Mouse (Mus musculus): ENCODE data around the gene Chmp2a. TPM values are rescaled to one million over a fixed set of nuclear protein-coding genes. Genes with fewer than 3 reads are reported as not detected.
"Not testable (repeated sequence)": the region's sequence is repeated elsewhere in the genome, so short reads cannot be mapped to it uniquely, and the experiment has no call there.

Chmp2a gene
- total and polyA plus RNA-seq, 3 experiments, result 100 to 180 TPM; not detected in 1

DNA sequence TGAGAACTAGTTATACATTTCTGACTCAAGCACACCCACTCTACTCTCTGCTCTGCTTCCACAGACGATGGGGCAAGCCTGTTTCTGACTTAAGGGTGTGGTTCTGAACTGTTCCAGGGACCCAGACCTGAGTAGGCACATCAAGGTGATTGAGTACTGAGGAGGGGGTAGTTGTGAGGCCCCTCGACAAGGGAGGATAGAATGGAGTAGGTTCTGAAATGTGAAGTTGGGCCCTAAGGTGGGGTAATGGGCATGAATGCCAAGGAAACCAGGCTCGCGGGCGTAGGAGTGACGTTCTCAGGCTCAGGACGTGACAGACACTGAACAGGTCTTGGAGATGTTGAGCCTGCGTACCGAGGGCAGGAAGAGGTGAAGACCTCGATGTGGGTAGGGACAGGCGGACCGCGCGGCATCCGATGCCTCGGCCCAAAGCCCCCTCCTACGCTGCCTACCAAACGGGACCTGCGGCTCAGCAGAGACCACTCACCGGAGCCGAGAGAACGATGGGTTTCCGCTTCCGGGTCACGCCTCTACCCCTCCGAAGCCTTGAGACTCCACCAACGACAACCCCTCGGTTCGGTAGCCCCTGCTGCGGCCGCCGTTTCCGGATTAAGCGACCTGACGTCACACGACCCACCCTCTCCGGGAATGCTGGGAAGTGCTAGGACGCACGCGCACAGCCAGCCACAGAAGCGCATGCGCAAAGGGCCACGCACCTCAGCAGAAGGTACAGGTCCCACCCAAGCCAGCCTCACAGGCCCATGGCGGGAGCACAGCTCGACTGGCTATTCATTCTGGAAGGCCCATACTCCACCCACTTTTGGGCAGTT is at the start of gene Chmp2a (continued):
- peak; percentile 73; the same call in 1 of the 2 replicates for TF ChIP-seq MAX (IDR thresholded peaks at IDR 0.05; ENCODE audit: low read length)
- TF ChIP-seq MAFK (IDR thresholded peaks at IDR 0.05; ENCODE audit: borderline replicate concordance, low read depth, low read length), result no peak
- peak; percentile 59; the same call in 1 of the 2 replicates for TF ChIP-seq RCOR1 (IDR thresholded peaks at IDR 0.05; ENCODE audit: low read depth, low read length)
- TF ChIP-seq CHD1 (IDR thresholded peaks at IDR 0.05; ENCODE audit: low read depth, low read length), result no peak
- peak; percentile 76 for TF ChIP-seq MXI1 (IDR thresholded peaks at IDR 0.05; ENCODE audit: low read depth, low read length)

DNA sequence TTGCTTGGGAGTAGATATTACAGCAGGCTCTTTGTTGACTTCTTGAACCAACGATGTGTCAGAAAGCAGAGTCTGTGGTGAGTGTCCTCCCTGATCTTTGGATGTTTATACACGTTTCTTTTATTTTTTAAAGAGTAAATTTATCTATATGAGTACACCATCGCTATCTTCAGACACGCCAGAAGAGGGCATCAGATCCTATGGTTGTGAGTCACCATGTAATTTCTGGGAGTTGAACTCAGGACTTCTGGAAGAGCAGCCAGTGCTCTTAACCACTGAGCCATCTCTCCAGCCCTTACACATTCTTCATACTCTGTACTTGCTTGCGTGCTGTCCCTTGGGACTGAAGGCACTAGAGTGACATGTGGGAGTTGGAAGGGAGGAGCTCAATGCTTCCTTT is 37.7 kb upstream of the Chmp2a start:
- no peak for DNase-seq (ENCODE audit: low read depth, low spot score)
- Histone ChIP-seq H3K9me3 (replicated peaks; ENCODE audit: insufficient read depth, low read length) (no peaks in the 10 kb centered on the region), H3K4me3 (ENCODE audit: control insufficient read depth in 1 of 2, insufficient read depth in 1 of 2, low read depth in 2 of 2, low read length in 2 of 2) (no peak overlapping the region), H3K27me3 (ENCODE audit: control insufficient read depth in 1 of 2, insufficient read depth in 2 of 2, low read length in 2 of 2) (no peaks in the 10 kb centered on the region), H3K36me3 (ENCODE audit: control insufficient read depth in 1 of 2, insufficient read depth in 2 of 2, low read length in 2 of 2) (no peaks in the 10 kb centered on the region), H3K27ac (ENCODE audit: control insufficient read depth, low read depth, low read length) (no peak overlapping the region), H3K4me1 (ENCODE audit: control insufficient read depth in 1 of 2, insufficient read depth in 2 of 2, low read length in 2 of 2) (no peaks in the 10 kb centered on the region), H3K9ac (ENCODE audit: control insufficient read depth, low read depth, low read length, poor library complexity, severe bottlenecking) (no peak overlapping the region), H3K79me2 (ENCODE audit: control insufficient read depth, insufficient read depth, low read length, poor library complexity) (no peaks in the 10 kb centered on the region)
- TF ChIP-seq GABPA (IDR thresholded peaks at IDR 0.05; ENCODE audit: low read depth, low read length) (no peak), ZC3H11A (IDR thresholded peaks at IDR 0.05; ENCODE audit: low read depth, low read length) (no peak), BHLHE40 (IDR thresholded peaks at IDR 0.05; ENCODE audit: borderline replicate concordance, low read depth, low read length) (no peak), SMC3 (IDR thresholded peaks at IDR 0.05; ENCODE audit: low read depth, low read length) (peak; percentile 29), MXI1 (IDR thresholded peaks at IDR 0.05; ENCODE audit: low read depth, low read length) (no peak), RAD21 (IDR thresholded peaks at IDR 0.05; ENCODE audit: low read depth, low read length) (peak; percentile 12), ETS1 (IDR thresholded peaks at IDR 0.05; ENCODE audit: low read depth, low read length) (no peak), CTCF (IDR thresholded peaks at IDR 0.05 in 2 of 3, conservative IDR thresholded peaks at IDR 0.05 in 1 of 3; ENCODE audit: control insufficient read depth in 1 of 3, insufficient read depth in 1 of 3, low read depth in 2 of 3, low read length in 3 of 3, poor library complexity in 1 of 3, severe bottlenecking in 1 of 3) (peak in 1 of 3 experiments; percentile 20; a peak in 1 of 6 replicates)

DNA sequence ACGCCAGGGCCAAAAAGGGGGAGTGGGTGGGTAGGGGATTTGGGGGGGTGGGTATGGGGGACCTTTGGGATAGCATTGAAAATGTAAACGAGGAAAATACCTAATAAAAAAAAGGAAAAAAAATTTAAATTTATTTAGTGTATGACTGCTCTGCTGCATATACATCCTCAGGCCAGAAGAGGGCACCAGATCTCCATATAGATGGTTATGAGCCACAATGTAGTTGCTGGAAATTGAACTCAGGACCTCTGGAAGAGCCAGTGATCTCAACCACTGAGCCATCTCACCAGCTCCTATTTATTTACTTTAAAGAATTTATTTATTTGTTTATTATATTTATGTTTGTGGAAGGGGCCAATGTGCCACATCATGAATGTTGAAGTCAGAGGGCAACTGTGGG is 28.8 kb upstream of the Chmp2a start:
- not testable (repeated sequence) for H3K9me3 ChIP-seq (replicated peaks; ENCODE audit: insufficient read depth, low read length); H3K9ac ChIP-seq (ENCODE audit: control insufficient read depth, low read depth, low read length, poor library complexity, severe bottlenecking); H3K27ac ChIP-seq (ENCODE audit: control insufficient read depth, low read depth, low read length); H3K79me2 ChIP-seq (ENCODE audit: control insufficient read depth, insufficient read depth, low read length, poor library complexity); H3K4me1 ChIP-seq (ENCODE audit: control insufficient read depth in 1 of 2, insufficient read depth in 2 of 2, low read length in 2 of 2); H3K27me3 ChIP-seq (ENCODE audit: control insufficient read depth in 1 of 2, insufficient read depth in 2 of 2, low read length in 2 of 2); H3K4me3 ChIP-seq (ENCODE audit: control insufficient read depth in 1 of 2, insufficient read depth in 1 of 2, low read depth in 2 of 2, low read length in 2 of 2); H3K36me3 ChIP-seq (ENCODE audit: control insufficient read depth in 1 of 2, insufficient read depth in 2 of 2, low read length in 2 of 2)
- DNase-seq (ENCODE audit: low read depth, low spot score), result peak; percentile 54
- TF ChIP-seq SMC3 (IDR thresholded peaks at IDR 0.05; ENCODE audit: low read depth, low read length), result peak; percentile 66
- TF ChIP-seq ZC3H11A (IDR thresholded peaks at IDR 0.05; ENCODE audit: low read depth, low read length), result peak; percentile 69
- TF ChIP-seq RAD21 (IDR thresholded peaks at IDR 0.05; ENCODE audit: low read depth, low read length), result peak; percentile 79
- peak; percentile 33 to 61 (median 60); a peak in 5 of 6 replicates for TF ChIP-seq CTCF (IDR thresholded peaks at IDR 0.05 in 2 of 3, conservative IDR thresholded peaks at IDR 0.05 in 1 of 3; ENCODE audit: control insufficient read depth in 1 of 3, insufficient read depth in 1 of 3, low read depth in 2 of 3, low read length in 3 of 3, poor library complexity in 1 of 3, severe bottlenecking in 1 of 3)
- peak; percentile 41; the same call in 1 of the 2 replicates for TF ChIP-seq ZNF384 (IDR thresholded peaks at IDR 0.05; ENCODE audit: low read depth, low read length)

Data from MEL (cell line).